Mouse (Mus musculus): ENCODE data around the gene Mcf2. TPM values are rescaled to one million over a fixed set of nuclear protein-coding genes. Genes with fewer than 3 reads are reported as not detected.

Mcf2 gene
- 1 to 10 TPM; 3.5 to 4.9 TPM for total RNA-seq (2021)

- intact Hi-C loops (cut with DNase I) = no loop called here
Observed at GRCm38 (mm10) chrX:60178744-60179458, at the start of gene Mcf2. Gene Mcf2, minus strand, starts transcription at chrX:60179089.

GRCm38 (mm10) chrX:60187726-60188125 lies 8.8 kb upstream of the Mcf2 start:
- no peak for DNase-seq (ENCODE audit: low spot score in 2 of 2)

More at GRCm38 (mm10) chrX:60178744-60179458, at the start of gene Mcf2:
- no peak for DNase-seq (ENCODE audit: low spot score in 2 of 2)

GRCm38 (mm10) chrX:60182611-60183010 lies 3.7 kb upstream of the Mcf2 start:
- no peak for DNase-seq (ENCODE audit: low spot score in 2 of 2)
- intact Hi-C loops (cut with DNase I) = no loop called here

More at GRCm38 (mm10) chrX:60187726-60188125, 8.8 kb upstream of the Mcf2 start:
- intact Hi-C loops (cut with DNase I) = no loop called here

GRCm38 (mm10) chrX:60178025-60178743 lies 705 bp downstream of the Mcf2 start:
- intact Hi-C loops (cut with DNase I) = no loop called here
- no peak for DNase-seq (ENCODE audit: low spot score in 2 of 2)

GRCm38 (mm10) chrX:60170106-60170505 lies 8.8 kb downstream of the Mcf2 start:
- DNase-seq (ENCODE audit: low spot score in 2 of 2) = no peak
- intact Hi-C loops (cut with DNase I) = no loop called here

GRCm38 (mm10) chrX:60169511-60169910 lies 9.4 kb downstream of the Mcf2 start:
- DNase-seq (ENCODE audit: low spot score in 2 of 2) = no peak
- intact Hi-C loops (cut with DNase I) = no loop called here

GRCm38 (mm10) chrX:60168796-60169195 lies 10.1 kb downstream of the Mcf2 start:
- no peak for DNase-seq (ENCODE audit: low spot score in 2 of 2)
- intact Hi-C loops (cut with DNase I) = no loop called here

GRCm38 (mm10) chrX:60147268-60147974 lies 31.5 kb downstream of the Mcf2 start:
- intact Hi-C loops (cut with DNase I) = no loop called here
- peak; percentile 16 to 22 for DNase-seq (ENCODE audit: low spot score in 2 of 2)

- intact Hi-C loops (cut with DNase I) = loop anchor here (2.0 kb wide), 1 partner anchor 43 kb away; no protein-coding TSS in a partner anchor
- no peak for DNase-seq (ENCODE audit: low spot score in 2 of 2)
Observed at GRCm38 (mm10) chrX:60075359-60075758, 103.5 kb downstream of the Mcf2 start.

- intact Hi-C loops (cut with DNase I) = no loop called here
- DNase-seq (ENCODE audit: low spot score in 2 of 2) = no peak
Observed at GRCm38 (mm10) chrX:60055185-60055584, 123.7 kb downstream of the Mcf2 start.

GRCm38 (mm10) chrX:60054745-60055144 lies 124.1 kb downstream of the Mcf2 start:
- intact Hi-C loops (cut with DNase I) = no loop called here
- no peak for DNase-seq (ENCODE audit: low spot score in 2 of 2)

GRCm38 (mm10) chrX:60026654-60027053 lies 152.2 kb downstream of the Mcf2 start:
- intact Hi-C loops (cut with DNase I) = loop anchor here (2.0 to 5.0 kb wide), 2 partner anchors 832 to 849 kb away; no protein-coding TSS in a partner anchor
- peak; percentile 11 to 17 for DNase-seq (ENCODE audit: low spot score in 2 of 2)

- intact Hi-C loops (cut with DNase I) = no loop called here
- DNase-seq (ENCODE audit: low spot score in 2 of 2) = no peak
Observed at GRCm38 (mm10) chrX:60021595-60021994, 157.3 kb downstream of the Mcf2 start.

GRCm38 (mm10) chrX:60021007-60021406 lies 157.9 kb downstream of the Mcf2 start:
- intact Hi-C loops (cut with DNase I) = no loop called here
- DNase-seq (ENCODE audit: low spot score in 2 of 2) = no peak

GRCm38 (mm10) chrX:60014588-60014987 lies 164.3 kb downstream of the Mcf2 start:
- no peak for DNase-seq (ENCODE audit: low spot score in 2 of 2)
- intact Hi-C loops (cut with DNase I) = loop anchor here (10.0 kb wide), 1 partner anchor 450 kb away; no protein-coding TSS in a partner anchor

GRCm38 (mm10) chrX:60013084-60013676 lies 165.7 kb downstream of the Mcf2 start:
- intact Hi-C loops (cut with DNase I) = loop anchor here (2.0 to 10.0 kb wide), 2 partner anchors 392 to 452 kb away; no protein-coding TSS in a partner anchor
- peak; percentile 2 to 10 for DNase-seq (ENCODE audit: low spot score in 2 of 2)
